Mouse (Mus musculus) CH12.LX (cell line): ENCODE data around the gene Ttc41.

Source experiments
- CHD1 ChIP-seq: IDR thresholded peaks from 2 replicates; pipeline ENCODE4 v1.6.1; 2012; ENCODE audit warnings: low read depth, low read length, improper control_type of control experiment, inconsistent platforms
- CTCF ChIP-seq, 2 experiments: IDR thresholded peaks in 1 of 2; conservative IDR thresholded peaks in 1 of 2; 2 replicates each; pipeline ENCODE4 v1.5.1; 2011 to 2012; ENCODE audit warnings: low read depth in 2 of 2, low read length in 2 of 2, improper control_type of control experiment in 1 of 2, inconsistent platforms in 1 of 2, mild to moderate bottlenecking in 1 of 2, moderate library complexity in 1 of 2
- E2F4 ChIP-seq: IDR thresholded peaks from 2 replicates; pipeline ENCODE4 v1.6.1; 2011; ENCODE audit warnings: low read depth, low read length, improper control_type of control experiment; ENCODE audit not compliant: insufficient replicate concordance
- EP300 ChIP-seq: IDR thresholded peaks from 2 replicates; pipeline ENCODE4 v1.6.1; 2011; ENCODE audit warnings: low read length, improper control_type of control experiment
- MAX ChIP-seq: IDR thresholded peaks from 2 replicates; pipeline ENCODE4 v1.6.1; 2011; ENCODE audit warnings: low read length, improper control_type of control experiment
- MXI1 ChIP-seq: IDR thresholded peaks from 2 replicates; pipeline ENCODE4 v1.6.1; 2011; ENCODE audit warnings: mild to moderate bottlenecking, low read depth, low read length, improper control_type of control experiment
- POLR2A ChIP-seq: IDR thresholded peaks from 2 replicates; pipeline ENCODE4 v1.6.1; 2011; ENCODE audit warnings: low read depth, mild to moderate bottlenecking, improper control_type of control experiment, low read length
- RAD21 ChIP-seq: IDR thresholded peaks from 2 replicates; pipeline ENCODE4 v1.6.1; 2011; ENCODE audit warnings: low read depth, mild to moderate bottlenecking, low read length, improper control_type of control experiment, moderate library complexity
- SIN3A ChIP-seq: IDR thresholded peaks from 2 replicates; pipeline ENCODE4 v1.6.1; 2012; ENCODE audit warnings: low read length, improper control_type of control experiment, inconsistent platforms

GRCm38 (mm10) chr10:86705318-86705921 lies at the start of gene Ttc41, which contains the start of gene Hsp90b1:
- TF ChIP-seq RAD21, result no peak
- no peak for TF ChIP-seq CTCF (conservative IDR thresholded peaks at IDR 0.05 in 1 of 2, IDR thresholded peaks at IDR 0.05 in 1 of 2; ENCODE audit: low read depth in 2 of 2, low read length in 2 of 2)
- no peak for TF ChIP-seq EP300
- no peak for TF ChIP-seq CHD1
- TF ChIP-seq E2F4, result no peak; the same call in 1 of the 2 replicates
- TF ChIP-seq SIN3A, result peak; percentile 86
- peak; percentile 61 for TF ChIP-seq MAX
- TF ChIP-seq POLR2A, result peak; percentile 99
- TF ChIP-seq MXI1, result peak; percentile 73
